Mouse (Mus musculus): Measurements from ENCODE around the gene Rasa4.
"Not testable (repeated sequence)": the region's sequence is repeated elsewhere in the genome, so short reads cannot be mapped to it uniquely, and the experiment has no call there.

The Rasa4 gene

DNA sequence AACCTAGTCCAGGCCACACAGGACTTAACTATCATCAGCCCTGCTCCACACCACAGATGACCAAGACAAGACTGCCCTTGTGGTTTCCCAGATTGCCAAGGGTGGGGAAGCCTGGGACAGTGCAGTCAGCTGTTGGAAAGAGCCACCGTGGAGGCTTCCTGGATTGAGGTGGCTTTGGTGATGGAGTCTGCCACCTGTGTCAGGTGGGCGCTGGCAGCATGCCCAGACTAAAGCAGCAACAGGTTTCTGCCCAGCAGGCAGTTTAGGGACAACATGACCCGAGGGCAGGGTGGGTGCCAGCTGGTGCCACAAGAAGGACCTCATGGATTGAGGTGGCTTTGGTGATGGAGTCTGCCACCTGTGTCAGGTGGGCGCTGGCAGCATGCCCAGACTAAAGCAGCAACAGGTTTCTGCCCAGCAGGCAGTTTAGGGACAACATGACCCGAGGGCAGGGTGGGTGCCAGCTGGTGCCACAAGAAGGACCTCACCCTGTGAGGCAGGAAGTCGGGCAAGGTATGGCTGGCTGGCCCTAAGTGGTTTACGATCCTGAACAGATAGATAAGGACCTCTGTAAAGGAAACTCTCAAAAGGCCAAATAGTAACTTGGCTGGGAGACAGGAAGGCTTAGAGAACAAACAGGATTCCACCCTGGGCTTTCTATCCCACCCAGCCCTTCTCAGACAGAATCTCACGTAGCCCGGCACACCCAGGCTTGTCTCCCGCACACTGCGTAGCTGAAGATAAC lies 17.1 kb upstream of the Rasa4 start:
- DNase-seq (ENCODE audit: low spot score) = not testable (repeated sequence)

DNA sequence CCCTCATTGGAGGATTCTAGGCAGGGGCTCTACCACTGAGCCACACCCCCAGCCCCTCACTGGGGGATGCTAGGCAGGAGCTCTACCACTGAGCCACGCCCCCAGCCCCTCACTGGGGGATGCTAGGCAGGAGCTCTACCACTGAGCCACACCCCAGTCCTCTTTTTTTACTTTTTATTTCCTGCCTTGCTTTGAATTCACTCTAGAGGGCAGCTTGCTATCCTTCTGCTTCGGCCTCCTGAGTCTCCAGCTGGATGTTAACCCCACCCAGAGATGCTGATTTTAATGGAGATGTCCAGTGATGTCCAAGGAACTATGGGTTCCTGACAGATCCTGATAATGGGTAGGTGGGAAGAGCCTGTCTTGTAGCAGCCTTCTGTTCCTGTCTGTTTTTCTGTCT lies 14.3 kb upstream of the Rasa4 start:
- DNase-seq (ENCODE audit: low spot score) = no peak

DNA sequence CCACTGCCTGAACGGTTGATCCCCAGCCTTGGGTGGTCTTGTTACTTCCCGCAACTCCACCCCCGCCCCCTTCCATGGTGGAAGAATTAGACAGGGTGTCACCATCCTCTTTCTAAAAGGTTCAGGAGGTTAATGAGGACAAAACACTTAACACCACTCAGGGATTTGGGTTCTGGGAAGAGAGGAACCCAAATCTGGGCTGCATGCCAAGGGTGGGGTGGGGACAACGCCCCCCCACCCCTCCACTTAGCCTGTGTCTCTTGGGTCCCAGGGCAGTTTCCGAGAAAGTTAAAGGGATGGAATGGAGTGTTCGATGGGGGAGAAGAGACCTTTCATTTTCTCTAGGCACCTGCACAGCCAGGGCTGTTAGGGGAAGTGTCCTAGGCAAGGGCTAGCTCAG lies 10.7 kb upstream of the Rasa4 start:
- no peak for DNase-seq (ENCODE audit: low spot score)

DNA sequence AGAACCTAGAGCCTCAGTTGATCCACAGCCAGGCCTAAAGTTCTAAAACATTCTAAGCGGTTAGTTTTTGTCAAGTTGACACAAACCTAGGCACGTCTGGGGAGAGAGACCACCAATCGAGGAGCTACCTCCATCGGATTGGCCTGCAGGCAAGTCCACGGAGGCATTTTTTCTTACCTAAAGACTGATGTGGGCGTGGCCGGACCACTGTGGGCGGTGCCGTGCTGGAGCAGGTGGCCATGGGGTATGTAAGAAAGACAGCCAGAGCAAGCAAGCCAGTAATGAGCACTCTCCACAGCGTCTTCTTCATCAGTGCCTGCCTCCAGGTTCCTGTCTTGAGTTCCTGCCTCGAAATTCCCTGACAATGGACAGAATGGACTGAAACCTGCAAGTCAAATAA lies 10.2 kb upstream of the Rasa4 start:
- no peak for DNase-seq (ENCODE audit: low spot score)

DNA sequence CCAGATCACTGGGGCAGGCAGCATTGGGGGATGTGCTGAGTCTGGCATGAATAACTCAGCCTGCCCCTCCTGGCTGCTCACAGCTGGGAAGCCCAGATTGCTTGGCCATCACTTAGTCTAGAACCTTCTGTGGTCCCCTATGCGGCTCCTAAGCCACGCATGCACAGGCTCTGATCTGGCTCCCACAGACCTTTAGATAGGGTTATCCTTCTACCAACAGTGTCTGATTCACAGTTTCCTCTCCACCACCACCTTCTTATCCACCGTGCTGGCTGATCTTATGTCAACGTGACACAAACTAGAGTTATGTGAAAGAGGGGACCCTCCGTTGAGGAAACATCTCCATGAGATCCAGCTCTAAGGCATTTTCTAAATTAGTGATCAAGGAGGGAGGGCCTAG lies 8.6 kb upstream of the Rasa4 start:
- no peak for DNase-seq (ENCODE audit: low spot score)

DNA sequence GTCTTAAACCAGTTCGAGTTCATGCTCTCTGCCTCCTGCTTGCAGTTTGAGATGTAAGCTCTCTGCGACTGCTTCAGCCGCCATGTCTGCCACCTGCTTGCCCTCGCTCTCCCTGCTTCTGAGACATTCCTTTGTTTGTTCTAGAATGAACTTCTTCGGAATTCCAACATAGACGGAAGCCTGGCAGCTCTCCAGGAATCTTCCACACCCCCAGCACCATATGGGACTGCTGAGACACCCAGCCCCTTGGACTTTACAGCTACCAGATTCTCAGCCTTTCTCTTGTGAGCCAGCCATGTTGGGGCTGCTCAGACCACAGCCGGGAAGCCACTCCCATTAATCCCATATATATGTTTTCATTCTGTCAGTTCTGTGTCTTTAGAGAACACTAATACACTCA lies 7.4 kb upstream of the Rasa4 start:
- DNase-seq (ENCODE audit: low spot score) = no peak

DNA sequence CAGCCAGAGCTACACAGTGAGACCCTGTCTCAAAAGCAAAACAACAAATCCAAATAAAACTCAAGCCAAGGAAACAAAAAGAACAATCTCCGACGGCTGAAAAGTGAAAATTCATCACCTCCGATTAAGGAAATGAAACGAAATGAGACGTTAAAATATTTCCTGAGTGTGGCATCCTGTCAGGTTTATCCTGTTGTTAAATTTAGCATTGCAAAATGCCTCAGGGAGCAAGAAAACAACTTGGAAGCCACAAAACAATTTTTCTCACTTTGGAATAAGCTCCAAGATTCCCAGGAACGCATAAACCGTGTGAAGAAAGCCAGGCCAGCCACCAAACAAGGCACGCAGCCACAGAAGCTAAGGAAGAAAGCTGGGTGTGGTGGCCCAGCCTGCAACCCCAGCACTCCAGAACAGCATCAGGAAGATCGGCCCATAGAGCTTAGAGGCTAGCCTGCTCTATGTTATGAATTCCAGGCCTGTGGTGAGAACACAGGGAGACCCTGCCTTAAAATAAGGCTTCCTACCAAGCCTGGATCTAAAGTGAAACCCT lies 6.6 kb upstream of the Rasa4 start:
- DNase-seq (ENCODE audit: low spot score) = no peak

DNA sequence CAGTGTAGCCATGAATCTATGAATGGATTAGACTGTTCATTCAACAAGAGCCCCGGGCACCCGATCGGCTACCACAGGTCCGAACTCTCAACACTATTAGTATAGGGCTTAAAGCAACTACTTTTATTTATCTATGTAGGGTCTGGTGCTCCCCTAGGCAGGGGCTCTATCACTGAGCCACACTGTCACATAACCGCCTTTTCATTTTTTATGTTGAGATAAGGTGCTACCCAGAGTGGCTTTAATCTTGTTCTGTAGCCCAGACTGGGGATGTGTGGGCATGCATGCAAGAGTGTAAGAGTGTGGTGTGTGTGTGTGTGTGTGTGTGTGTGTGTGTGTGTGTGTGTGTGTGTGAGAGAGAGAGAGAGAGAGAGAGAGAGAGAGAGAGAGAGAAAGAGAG lies 5.6 kb upstream of the Rasa4 start:
- DNase-seq (ENCODE audit: low spot score) = no peak

DNA sequence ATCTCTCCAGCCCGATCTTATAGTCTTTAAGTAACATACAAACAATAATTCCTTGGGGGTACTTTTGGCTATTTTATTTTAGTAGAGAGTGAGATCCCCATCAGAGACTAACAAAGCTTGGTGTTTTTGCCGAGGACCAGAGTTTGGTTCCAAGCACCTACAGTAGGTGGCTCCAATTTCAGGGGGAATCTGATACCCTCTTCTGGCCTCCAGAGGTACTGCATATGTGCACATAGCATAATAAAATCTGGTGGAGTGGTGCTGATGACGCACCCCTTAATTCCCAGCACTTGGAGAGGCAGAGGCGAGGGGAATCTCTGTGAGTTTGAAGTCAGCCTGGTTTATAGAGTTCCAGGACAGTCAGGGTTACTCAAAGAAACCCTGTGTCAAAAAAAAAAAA lies 1.4 kb upstream of the Rasa4 start:
- DNase-seq (ENCODE audit: low spot score) = no peak

DNA sequence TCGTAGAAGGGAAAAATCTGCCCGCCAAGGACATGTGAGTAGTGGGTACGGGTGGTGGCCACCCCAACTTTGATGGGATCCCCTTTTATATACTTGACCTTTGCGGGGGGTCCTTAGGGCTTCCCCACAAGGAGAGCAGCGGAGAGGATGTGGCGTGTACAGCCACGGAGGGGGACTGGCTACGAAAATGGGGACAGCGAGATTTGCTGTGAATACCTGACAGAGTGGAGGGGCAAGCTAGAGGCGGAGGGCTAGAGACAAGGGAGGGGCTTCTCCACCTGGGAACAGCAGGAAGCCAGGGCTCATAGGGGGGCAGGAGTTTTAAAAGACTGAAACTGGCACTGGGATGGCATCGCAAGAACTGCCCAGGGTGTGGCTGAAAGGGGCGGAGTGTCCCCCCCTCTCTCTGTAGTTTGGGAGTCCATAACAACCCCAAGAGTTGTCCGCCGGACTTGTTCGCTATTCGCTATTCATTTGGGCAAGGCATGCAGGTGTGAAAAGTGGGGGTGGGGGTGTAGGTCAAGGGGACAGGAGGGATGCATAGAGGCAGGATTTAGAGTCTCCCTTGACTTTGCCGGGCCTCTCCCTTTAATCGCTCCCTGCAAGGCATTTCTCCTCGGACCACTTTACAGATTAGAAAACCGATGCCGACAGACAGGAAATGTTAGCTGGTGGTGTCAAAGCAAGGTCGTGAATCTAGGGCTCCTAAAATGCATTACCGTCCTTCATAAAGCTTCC lies 597 bp downstream of the Rasa4 start:
- peak; percentile 23 for DNase-seq (ENCODE audit: low spot score)

DNA sequence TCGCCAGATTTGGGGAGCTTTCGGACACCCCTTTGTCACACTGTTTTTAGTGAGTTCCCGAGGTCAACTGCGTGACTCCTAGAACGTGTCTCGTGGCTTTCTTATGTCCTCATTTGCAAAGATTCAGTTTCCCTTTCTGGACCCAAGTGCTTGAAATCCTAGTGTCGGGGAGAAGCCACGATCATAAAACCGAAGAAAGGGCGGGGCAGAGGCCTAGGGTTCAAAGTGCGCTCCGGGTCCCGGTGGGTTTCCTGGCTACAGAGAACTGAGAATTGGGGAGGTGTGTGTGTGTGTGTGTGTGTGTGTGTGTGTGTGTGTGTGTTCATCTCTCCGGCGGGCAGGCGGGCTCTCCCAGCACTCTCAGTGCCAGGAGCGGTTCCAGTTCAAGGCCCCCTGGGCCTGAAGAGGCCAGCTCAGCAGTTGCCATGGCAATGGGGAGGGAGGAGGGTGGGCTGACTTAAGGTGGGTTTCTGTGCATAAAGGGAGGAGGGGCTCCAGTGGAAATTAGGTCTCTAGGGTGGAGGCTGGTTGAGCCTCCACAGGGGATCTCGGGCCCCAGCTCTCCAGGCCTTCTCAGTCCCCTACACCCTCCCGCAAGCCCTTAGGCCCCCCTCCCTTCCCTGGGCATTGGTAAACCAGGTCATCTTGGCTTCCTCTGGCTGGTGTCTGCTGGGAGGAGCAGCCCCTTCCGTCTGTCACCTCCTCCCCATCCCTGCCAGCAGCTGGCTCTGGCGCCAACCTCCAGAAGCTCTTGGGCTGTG lies 1.4 kb downstream of the Rasa4 start:
- DNase-seq (ENCODE audit: low spot score) = peak; percentile 59

DNA sequence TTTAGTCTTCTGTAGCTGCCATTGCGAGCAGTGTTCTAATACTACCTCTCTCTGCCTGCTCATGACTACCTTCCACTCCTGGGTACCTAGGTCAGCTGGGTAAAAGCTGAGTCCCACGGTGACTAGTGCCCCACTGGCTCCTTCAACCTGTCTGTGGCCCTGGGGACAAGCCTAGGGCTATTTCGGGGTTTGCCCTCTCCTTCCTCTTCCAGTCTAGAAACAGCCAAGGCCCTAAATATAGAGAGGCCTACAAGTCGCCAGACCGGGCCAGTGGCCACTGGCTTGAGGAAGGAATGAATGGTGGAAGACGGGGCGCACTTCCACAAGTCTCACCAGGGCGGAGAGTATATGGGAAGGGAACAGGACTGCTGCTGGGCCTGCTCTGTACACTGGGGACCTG lies 2.6 kb downstream of the Rasa4 start:
- no peak for DNase-seq (ENCODE audit: low spot score)

DNA sequence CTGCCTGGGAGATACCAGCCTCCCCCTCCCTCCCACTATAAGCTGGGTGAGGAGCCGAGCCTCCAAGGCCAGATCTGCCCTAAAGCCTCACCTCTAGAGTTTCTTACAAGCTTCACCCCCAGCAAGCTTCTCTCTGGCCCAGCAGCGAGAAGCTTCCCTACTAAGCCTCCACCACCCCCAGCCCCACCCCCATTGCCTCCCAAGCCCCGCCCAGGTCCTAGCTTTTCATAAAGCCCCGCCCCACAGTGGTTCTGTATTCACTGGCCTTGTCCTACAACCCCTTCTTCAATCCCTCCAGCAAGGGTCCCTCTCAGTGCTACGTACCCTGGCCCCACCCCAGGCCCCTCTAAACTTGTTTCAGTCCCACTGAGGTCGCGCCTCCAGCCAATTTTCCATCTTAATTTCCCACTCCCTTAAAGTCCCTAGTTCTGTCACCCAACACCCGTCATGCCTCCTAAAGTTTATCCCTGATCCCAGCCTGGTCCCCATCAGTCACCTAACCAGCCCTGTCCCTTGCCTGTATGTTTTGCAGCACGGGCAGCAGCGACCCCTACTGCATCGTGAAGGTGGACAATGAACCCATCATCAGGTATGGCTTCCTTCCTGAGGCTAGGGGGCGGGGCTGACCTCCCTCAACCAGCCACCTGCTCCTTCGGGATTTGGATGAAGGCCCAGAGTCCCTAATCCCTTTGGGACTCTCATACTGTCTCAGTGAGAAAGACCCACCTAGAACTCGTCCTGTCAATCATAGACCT lies 5.3 kb downstream of the Rasa4 start:
- DNase-seq (ENCODE audit: low spot score) = no peak

DNA sequence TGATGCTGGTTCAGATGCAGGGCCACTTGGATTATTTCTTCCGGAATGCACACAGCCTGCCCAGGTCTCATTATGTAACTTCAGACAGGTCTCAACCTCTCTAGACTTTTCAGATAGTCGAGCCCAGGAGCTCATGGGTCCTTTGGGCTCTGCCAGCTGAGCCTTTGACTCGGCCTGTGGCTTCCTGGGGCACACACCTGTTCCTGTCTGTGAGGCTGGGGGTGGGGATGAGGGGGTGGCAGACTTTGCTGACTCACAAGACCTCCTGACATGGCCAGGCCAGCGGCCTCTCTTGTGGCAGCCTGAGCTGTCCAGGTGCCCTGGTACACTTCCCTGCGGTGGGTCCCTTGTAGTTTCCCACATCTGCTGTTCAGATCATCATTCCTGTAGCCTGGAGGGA lies 8.2 kb downstream of the Rasa4 start:
- DNase-seq (ENCODE audit: low spot score) = no peak

DNA sequence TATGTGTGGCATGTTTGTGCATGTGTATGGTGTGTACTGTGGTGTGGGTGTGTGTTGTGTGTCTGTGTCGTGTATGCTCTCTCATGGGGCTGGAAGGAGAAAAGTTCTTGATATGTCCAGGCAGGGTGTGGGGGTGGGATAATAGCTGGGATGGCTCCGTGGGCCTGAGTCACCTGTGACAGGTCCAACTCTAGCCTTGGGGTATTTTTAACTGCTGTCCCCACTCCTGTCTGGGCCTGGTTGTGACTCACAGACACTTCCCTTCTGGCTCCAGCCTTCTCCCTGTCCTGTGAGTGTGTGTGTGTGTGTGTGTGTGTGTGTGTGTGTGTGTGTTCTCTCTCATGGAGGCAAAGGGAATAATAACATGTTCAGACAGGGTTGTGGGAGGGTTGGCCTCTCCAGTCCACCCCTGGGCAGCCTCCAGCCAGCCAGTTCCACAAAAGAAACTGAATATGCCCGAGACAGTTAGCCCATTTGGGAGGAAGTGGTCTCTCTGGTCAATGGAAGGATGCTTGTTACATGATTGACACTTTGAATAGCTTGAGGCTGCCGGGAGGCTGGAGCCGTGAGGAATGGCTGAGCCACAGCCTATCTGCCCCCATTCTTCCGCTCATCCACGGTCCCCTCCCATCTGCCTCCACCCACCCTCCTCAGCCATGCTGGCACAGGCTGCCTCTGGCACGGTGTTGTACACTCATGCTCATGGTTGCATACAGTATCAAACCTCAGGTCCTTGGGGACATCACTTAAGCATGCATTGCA lies 10.7 kb downstream of the Rasa4 start:
- no peak for DNase-seq (ENCODE audit: low spot score)

DNA sequence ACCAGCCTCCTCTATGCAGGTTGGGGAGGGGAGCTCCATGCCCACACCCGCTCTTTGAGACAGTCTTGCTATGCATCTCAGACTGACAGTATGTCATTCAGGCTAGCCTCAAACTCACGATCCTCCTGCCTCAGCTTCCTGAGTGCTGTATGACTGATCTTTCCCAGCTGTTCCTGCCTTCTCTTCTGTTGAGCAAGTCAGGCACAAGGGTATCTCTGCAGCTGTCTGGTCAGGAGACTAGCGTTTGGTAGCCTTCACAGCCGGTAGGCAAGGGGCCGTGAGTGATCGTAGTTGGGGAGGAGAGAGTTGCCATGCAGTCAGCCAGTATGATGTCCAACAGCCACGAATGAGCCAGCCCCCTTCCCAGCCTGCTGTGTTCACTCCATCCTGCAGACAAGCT lies 11.4 kb downstream of the Rasa4 start:
- no peak for DNase-seq (ENCODE audit: low spot score)

DNA sequence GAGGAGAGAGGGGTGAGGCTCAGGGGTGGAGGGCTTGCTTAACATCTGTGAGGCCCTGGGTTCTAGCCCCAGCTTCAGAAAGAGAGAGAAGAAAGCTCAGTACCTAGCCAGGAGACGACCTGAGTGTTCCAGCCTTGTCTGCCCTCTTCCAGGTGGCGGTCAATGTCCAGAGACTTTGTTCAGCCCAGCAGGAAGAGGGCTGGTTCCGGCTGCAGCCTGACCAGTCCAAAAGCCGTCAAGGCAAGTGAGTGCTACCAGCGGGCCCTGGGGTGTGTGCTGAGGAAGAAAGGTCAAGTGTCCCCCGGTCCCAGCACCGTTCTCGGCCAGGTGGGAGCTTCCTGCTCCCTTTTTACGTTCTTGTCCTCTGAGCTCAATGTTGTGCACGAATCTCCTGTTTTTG lies 14.8 kb downstream of the Rasa4 start:
- no peak for DNase-seq (ENCODE audit: low spot score)

DNA sequence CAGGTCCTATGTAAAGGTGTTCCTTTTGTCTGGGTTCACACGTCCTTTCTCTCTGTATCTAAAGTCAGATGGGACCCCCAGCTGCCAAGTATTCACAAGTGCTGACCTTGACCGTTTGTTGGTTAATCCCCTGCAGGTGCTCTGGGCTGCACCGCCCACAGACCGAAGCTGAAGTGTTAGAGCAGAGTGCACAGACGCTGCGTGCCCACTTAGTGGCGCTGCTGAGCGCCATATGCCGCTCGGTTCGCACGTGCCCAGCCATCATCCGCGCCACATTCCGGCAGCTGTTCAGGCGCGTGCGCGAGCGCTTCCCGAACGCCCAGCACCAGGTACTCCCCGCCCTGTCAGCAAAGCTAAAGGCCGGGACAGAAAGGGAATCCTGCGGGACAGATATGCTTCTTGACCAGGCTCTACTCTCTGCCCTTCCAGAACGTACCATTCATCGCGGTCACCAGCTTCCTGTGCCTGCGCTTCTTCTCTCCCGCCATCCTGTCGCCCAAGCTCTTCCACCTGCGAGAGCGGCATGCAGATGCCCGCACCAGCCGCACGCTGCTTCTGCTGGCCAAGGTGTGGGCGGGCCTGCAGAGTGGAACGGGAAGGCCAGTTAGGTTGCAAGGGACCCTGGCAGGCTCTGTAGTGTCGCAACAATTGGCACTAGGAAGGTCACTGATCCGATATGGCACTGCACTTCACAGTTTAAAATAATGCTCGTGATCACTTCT lies 18.5 kb downstream of the Rasa4 start:
- DNase-seq (ENCODE audit: low spot score) = peak; percentile 69

DNA sequence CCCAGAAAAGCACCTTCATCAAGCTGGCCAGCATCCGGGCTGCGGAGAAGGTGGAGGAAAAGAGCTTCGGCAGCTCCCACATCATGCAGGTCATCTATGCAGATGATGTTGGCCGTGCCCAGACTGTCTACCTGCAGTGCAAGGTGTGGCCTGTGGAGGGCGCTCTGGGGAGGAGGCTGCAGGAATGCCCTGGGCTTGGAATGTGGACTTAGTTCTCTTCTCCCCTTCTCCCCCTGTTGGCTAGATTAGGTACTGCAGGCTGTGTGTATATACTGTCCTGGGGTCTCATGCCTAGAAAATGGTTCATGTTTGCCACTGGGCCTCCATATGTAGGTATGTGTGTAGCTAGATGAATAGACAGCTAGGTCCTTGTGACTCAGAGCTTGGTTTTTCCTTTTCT lies 20.8 kb downstream of the Rasa4 start:
- DNase-seq (ENCODE audit: low spot score) = no peak

DNA sequence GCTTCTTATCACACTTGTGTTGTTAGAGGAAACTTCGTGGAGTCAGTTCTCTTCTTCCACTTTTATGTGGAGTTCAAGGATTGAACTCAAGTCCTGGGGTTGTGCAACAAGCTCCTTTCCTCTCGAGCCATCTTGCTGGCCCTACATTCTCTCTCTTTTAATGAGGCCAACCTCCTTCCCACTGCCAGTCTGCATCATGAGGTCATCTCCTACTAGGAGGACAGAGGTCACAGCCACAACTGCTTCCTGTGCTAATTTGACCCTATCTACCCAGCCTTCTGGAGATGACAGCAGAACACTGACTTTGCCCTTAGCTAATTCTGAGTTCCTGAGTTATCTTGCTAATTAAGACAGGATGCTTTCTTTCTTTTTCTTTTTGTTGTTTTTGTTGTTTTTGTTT lies 24.8 kb downstream of the Rasa4 start:
- no peak for DNase-seq (ENCODE audit: low spot score)

DNA sequence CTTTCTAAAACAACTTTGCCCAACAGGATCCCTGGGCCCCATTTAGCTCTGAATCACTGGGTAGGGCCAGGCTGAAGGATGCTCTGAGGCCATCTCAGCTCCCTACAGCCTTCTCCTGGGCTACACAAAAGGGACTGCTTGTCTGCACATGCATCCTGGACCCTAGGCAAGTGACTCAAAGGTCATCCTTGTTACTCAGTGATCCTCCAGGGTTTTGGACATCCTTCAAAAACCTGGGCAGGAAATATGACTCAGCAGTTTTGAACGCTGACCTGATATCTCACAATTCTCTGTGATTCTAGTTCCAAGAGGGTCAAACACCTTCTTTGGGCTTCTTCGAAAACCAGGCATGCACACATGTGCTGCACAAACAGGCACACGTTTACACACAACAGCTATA lies 25.3 kb downstream of the Rasa4 start:
- no peak for DNase-seq (ENCODE audit: low spot score)
